Comparison of ENCODE assay signal across 9 mouse cellular contexts in genomic region chr15:60097141-60097540, GRCm38 (mm10).
DNase-seq lines count a peak whose midpoint lies in the region; ATAC-seq and TF ChIP-seq lines count a peak whose summit lies in the region.
"Had no signal": no experiment of that assay in that cellular context is flagged by ENCODE, and none has a peak within 500 bp of the region (broad histone marks: within the 10 kb centered on the region; RNA-seq: fewer than 3 reads in every experiment).

No protein-coding gene starts in this region.

- TF ChIP-seq EP300 in stomach, postnatal 0 days (optimal IDR thresholded peaks at IDR 0.05): no peak

- no peak overlapping the region for H3K27ac ChIP-seq in heart, embryonic 12.5 days (ENCODE audit: poor library complexity, severe bottlenecking)
- H3K27ac ChIP-seq in forebrain, embryonic 14.5 days (ENCODE audit: low read depth, low read length): no peak overlapping the region
- H3K27ac ChIP-seq in hindbrain, postnatal 0 days: no peak overlapping the region
- no peak overlapping the region for H3K27ac ChIP-seq in midbrain, embryonic 16.5 days (ENCODE audit: low read length)
- H3K27ac ChIP-seq in stomach, postnatal 0 days (replicated peaks): no peak overlapping the region
- H3K27ac ChIP-seq: macrophage had no signal

- WGBS in heart, embryonic 12.5 days: 12% methylated on average over 4 of the region's 4 CpGs
- 15% methylated on average over 4 of the region's 4 CpGs for WGBS in forebrain, embryonic 14.5 days
- 11% methylated on average over 4 of the region's 4 CpGs for WGBS in hindbrain, postnatal 0 days
- WGBS in midbrain, embryonic 16.5 days: 10% methylated on average over 4 of the region's 4 CpGs
- 12% methylated on average over 4 of the region's 4 CpGs for WGBS in stomach, postnatal 0 days

- H3K9me3 ChIP-seq in heart, embryonic 12.5 days (replicated peaks): no peaks in the 10 kb centered on the region
- no peaks in the 10 kb centered on the region for H3K9me3 ChIP-seq in forebrain, embryonic 14.5 days (replicated peaks; ENCODE audit: control insufficient read depth, low read length)
- H3K9me3 ChIP-seq in hindbrain, postnatal 0 days (ENCODE audit: low read length): no peaks in the 10 kb centered on the region
- H3K9me3 ChIP-seq in midbrain, embryonic 16.5 days (replicated peaks; ENCODE audit: control insufficient read depth, low read length, poor library complexity, severe bottlenecking): no peaks in the 10 kb centered on the region
- H3K9me3 ChIP-seq in stomach, postnatal 0 days (ENCODE audit: control insufficient read depth, low read length): no peaks in the 10 kb centered on the region

- peak; percentile 88 for DNase-seq in heart, adult 11 months
- peak; percentile 84 for DNase-seq in brain, embryonic 14.5 days (ENCODE audit: low read depth)
- DNase-seq in forebrain, embryonic 14.5 days (ENCODE audit: low spot score): peak; percentile 76
- peak; percentile 77 for DNase-seq in hindbrain, postnatal 0 days (ENCODE audit: low spot score)
- peak; percentile 64 to 78 for DNase-seq in left cerebral cortex, postnatal 14 days (ENCODE audit: low spot score in 2 of 2)
- DNase-seq in stomach, postnatal 0 days (ENCODE audit: low spot score): peak; percentile 54

- no peak overlapping the region for H3K9ac ChIP-seq in heart, embryonic 12.5 days
- H3K9ac ChIP-seq in forebrain, embryonic 14.5 days (ENCODE audit: low read length): no peak overlapping the region
- H3K9ac ChIP-seq in hindbrain, postnatal 0 days (replicated peaks; ENCODE audit: low read length): no peak overlapping the region
- no peak overlapping the region for H3K9ac ChIP-seq in midbrain, embryonic 16.5 days (ENCODE audit: low read depth, low read length)
- no peak overlapping the region for H3K9ac ChIP-seq in stomach, postnatal 0 days (ENCODE audit: low read length)

- TF ChIP-seq POLR2A in brain, embryonic 14.5 days (IDR thresholded peaks at IDR 0.05; ENCODE audit: borderline replicate concordance, extremely low read depth, insufficient read depth, insufficient read length, poor library complexity, severe bottlenecking): no peak

- TF ChIP-seq CTCF in brain, embryonic 14.5 days (IDR thresholded peaks at IDR 0.05; ENCODE audit: borderline replicate concordance, extremely low read depth, insufficient read depth, insufficient read length): peak; percentile 83; the same call in 1 of the 2 replicates
- TF ChIP-seq CTCF in hindbrain, postnatal 0 days (IDR thresholded peaks at IDR 0.05; ENCODE audit: low read depth): peak; percentile 90
- peak; percentile 88 for TF ChIP-seq CTCF in stomach, postnatal 0 days (IDR thresholded peaks at IDR 0.05; ENCODE audit: low read depth)

- intact Hi-C loops in left cerebral cortex, postnatal 14 days (cut with DNase I): loop anchor here (2.0 to 10.0 kb wide), 3 partner anchors 192 to 1000 kb away; no protein-coding TSS in a partner anchor

- no peaks in the 10 kb centered on the region for H3K36me3 ChIP-seq in heart, embryonic 12.5 days
- no peaks in the 10 kb centered on the region for H3K36me3 ChIP-seq in forebrain, embryonic 14.5 days (ENCODE audit: control insufficient read depth, insufficient read depth, low read length)
- H3K36me3 ChIP-seq in hindbrain, postnatal 0 days (ENCODE audit: insufficient read depth, low read length): no peaks in the 10 kb centered on the region
- H3K36me3 ChIP-seq in midbrain, embryonic 16.5 days (ENCODE audit: control insufficient read depth, insufficient read depth, low read length): no peaks in the 10 kb centered on the region
- H3K36me3 ChIP-seq in stomach, postnatal 0 days (ENCODE audit: control insufficient read depth, insufficient read depth, low read length): no peaks in the 10 kb centered on the region

- H3K4me3 ChIP-seq in heart, embryonic 12.5 days: no peak overlapping the region
- no peak overlapping the region for H3K4me3 ChIP-seq in forebrain, embryonic 14.5 days (ENCODE audit: low read depth, low read length)
- H3K4me3 ChIP-seq in hindbrain, postnatal 0 days (ENCODE audit: low read length): no peak overlapping the region
- H3K4me3 ChIP-seq in midbrain, embryonic 16.5 days (ENCODE audit: low read depth, low read length): no peak overlapping the region
- no peak overlapping the region for H3K4me3 ChIP-seq in stomach, postnatal 0 days (ENCODE audit: low read depth, low read length)

- H3K27me3 ChIP-seq in heart, embryonic 12.5 days (replicated peaks): no peaks in the 10 kb centered on the region
- H3K27me3 ChIP-seq in forebrain, embryonic 14.5 days (replicated peaks; ENCODE audit: control insufficient read depth, insufficient read depth, low read length): no peaks in the 10 kb centered on the region
- no peaks in the 10 kb centered on the region for H3K27me3 ChIP-seq in hindbrain, postnatal 0 days (ENCODE audit: insufficient read depth, low read length)
- no peaks in the 10 kb centered on the region for H3K27me3 ChIP-seq in midbrain, embryonic 16.5 days (ENCODE audit: control insufficient read depth, insufficient read depth, low read depth, low read length)
- H3K27me3 ChIP-seq in stomach, postnatal 0 days (ENCODE audit: control insufficient read depth, insufficient read depth, low read length): no peaks in the 10 kb centered on the region

- no peaks in the 10 kb centered on the region for H3K4me1 ChIP-seq in heart, embryonic 12.5 days (replicated peaks)
- H3K4me1 ChIP-seq in forebrain, embryonic 14.5 days (ENCODE audit: control insufficient read depth, insufficient read depth, low read length): no peaks in the 10 kb centered on the region
- H3K4me1 ChIP-seq in hindbrain, postnatal 0 days (ENCODE audit: insufficient read depth, low read length): no peaks in the 10 kb centered on the region
- H3K4me1 ChIP-seq in midbrain, embryonic 16.5 days (ENCODE audit: control insufficient read depth, insufficient read depth, low read length): peaks cover 2% of the 10 kb centered on the region; the same call in 1 of the 2 replicates
- H3K4me1 ChIP-seq in stomach, postnatal 0 days (replicated peaks; ENCODE audit: control insufficient read depth, insufficient read depth): no peaks in the 10 kb centered on the region

- H3K4me2 ChIP-seq in heart, embryonic 12.5 days: no peak overlapping the region
- H3K4me2 ChIP-seq in forebrain, embryonic 14.5 days (ENCODE audit: low read length): no peak overlapping the region
- H3K4me2 ChIP-seq in hindbrain, postnatal 0 days (ENCODE audit: low read depth, low read length): no peak overlapping the region
- H3K4me2 ChIP-seq in midbrain, embryonic 16.5 days (ENCODE audit: low read length): no peak overlapping the region
- H3K4me2 ChIP-seq in stomach, postnatal 0 days (replicated peaks; ENCODE audit: low read depth): no peak overlapping the region

- no peak for ATAC-seq in heart, embryonic 12.5 days (ENCODE audit: insufficient number of reproducible peaks, low FRiP score)
- ATAC-seq in forebrain, embryonic 14.5 days: peak; percentile 77
- peak; percentile 81 for ATAC-seq in hindbrain, postnatal 0 days
- peak; percentile 84; the same call in 1 of the 2 replicates for ATAC-seq in midbrain, embryonic 16.5 days
- ATAC-seq in stomach, postnatal 0 days (ENCODE audit: low FRiP score, low TSS enrichment): peak; percentile 51; the same call in 1 of the 2 replicates
